Mouse (Mus musculus) megakaryocyte, adult 5-6 weeks (primary cell): ENCODE data around the gene Rab37. TPM values are rescaled to one million over a fixed set of nuclear protein-coding genes. Genes with fewer than 3 reads are reported as not detected.

Source experiments
- ATAC-seq: 2 replicates; pipeline ENCODE4 v1.8.0; 2016; ENCODE audit warnings: mild to moderate bottlenecking, inconsistent platforms; ENCODE audit not compliant: poor library complexity, severe bottlenecking
- total RNA-seq, 2 experiments: library from RNA; stranded (forward) in 1 of 2; stranded (reverse) in 1 of 2; fragments of 153-499, 151-499 nt in 1 of 2; fragments of 221-1000, 200-1000 nt in 1 of 2; gene quantifications; 2 replicates each; pipeline versions ENCODE4 v1.2.3 to v1.2.4; 2015 to 2017

Rab37 gene
- total RNA-seq, 2 experiments from 2014 or later = 4.8 to 8.9 TPM

DNA sequence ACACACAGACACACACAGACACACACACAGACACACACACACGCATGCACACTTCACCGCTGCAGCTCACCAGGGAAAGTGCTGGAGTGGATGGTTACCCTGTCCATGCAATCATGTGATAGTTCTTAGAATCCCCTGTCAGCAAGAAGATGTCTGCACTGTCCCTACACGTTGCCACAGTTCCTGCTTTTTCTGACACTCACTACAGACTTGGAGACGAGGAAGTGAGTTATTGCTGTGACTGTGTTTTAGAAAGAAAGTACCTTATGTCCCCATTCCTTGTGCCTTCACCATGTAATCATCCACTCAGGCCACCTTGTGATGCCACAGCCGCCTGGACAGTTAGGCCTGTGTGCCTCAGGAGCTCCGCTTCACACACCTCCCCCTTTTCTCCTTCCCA is 98.1 kb downstream of the Rab37 start:
- peak; percentile 51 for ATAC-seq

GRCm38 (mm10) chr11:115192180-115192579 is 100.9 kb downstream of the Rab37 start:
- peak; percentile 14 for ATAC-seq

GRCm38 (mm10) chr11:115194693-115195092 is 103.5 kb downstream of the Rab37 start:
- ATAC-seq = no peak

GRCm38 (mm10) chr11:115195933-115196332 is 104.7 kb downstream of the Rab37 start:
- no peak for ATAC-seq

- ATAC-seq = no peak
Observed at GRCm38 (mm10) chr11:115197558-115197957, 106.3 kb downstream of the Rab37 start.

DNA sequence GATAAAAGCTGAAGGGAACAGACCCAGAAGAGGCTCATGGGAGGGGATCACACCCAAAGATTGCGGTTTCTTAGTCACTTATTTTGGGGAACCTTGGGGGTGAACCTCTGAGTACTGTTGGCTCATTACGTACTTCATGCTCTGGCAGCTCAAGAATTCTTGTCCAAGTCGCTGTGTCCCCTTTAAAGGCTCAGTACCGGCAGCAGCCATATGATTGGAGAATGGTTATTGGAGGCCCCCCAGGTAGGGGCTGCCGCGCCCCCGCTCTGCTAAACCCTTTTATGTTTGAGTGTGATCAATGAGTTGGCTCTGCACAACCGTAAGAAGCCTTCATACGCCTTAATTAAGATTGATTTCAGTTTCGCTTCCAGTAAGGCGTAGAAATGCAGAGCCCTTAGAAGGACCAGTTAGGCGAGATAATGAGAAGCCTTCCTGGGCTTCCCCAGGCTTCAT is 107.7 kb downstream of the Rab37 start:
- peak; percentile 81 for ATAC-seq

GRCm38 (mm10) chr11:115200520-115200919 is 109.3 kb downstream of the Rab37 start:
- no peak for ATAC-seq

DNA sequence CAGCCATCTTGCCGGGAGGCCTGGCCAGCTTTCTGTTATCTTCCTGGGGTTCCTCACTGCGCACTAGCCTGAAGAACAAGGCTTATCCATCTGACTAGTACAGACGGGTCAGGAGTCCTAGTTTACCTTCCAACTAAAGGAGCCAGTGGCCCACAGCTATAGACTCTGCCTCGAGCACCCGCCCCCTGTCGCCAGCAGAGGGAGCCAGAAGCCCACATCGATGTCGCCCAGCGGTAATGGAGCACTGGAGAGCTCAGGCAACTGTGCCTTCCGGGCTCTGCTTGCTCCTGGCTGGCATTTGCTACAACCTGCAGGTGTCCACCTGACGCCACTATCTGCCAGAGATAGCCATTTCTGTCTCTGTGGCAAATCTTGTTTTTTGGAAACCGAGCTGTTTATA is 111.1 kb downstream of the Rab37 start:
- peak; percentile 88 for ATAC-seq

DNA sequence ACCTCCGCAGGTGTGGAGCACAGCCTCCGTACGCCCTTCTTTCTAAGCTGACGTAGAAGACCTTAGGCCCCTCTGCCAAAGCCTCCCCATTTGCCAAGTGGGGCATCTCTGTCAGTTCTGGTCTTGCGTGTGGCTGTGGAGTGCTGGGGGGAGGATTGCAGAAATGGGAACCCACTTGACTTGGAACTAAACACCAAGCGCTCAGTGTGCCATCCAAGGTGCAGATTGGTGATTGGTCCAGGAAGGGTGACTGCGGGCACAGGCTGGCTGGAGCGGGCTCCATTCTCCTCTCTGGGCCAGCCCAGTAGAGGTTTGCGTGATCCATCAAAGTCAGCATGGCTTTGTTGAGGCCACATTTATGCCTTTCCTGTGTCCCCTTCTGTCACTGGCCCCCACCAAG is 111.5 kb downstream of the Rab37 start:
- ATAC-seq = no peak

DNA sequence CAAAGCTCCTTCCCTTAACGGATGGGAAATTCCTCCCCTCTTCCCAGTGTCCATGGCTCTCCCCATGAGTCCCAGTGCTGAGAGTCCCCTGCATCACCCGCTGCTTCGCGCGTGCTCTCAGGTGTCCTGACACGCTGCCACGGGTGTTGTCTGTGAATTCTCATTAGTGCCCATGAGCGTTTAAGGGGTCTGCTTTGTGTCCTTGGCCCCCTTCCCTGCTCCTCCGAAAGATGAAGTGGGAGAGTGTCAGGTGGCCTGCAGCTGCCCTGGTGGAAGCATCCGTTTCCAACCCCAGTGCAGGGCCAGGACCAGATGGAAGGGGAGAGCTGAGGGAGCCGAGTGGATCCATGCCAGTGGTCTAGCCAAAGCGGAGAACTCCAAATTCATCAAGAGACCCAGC is 116.9 kb downstream of the Rab37 start:
- ATAC-seq = no peak

DNA sequence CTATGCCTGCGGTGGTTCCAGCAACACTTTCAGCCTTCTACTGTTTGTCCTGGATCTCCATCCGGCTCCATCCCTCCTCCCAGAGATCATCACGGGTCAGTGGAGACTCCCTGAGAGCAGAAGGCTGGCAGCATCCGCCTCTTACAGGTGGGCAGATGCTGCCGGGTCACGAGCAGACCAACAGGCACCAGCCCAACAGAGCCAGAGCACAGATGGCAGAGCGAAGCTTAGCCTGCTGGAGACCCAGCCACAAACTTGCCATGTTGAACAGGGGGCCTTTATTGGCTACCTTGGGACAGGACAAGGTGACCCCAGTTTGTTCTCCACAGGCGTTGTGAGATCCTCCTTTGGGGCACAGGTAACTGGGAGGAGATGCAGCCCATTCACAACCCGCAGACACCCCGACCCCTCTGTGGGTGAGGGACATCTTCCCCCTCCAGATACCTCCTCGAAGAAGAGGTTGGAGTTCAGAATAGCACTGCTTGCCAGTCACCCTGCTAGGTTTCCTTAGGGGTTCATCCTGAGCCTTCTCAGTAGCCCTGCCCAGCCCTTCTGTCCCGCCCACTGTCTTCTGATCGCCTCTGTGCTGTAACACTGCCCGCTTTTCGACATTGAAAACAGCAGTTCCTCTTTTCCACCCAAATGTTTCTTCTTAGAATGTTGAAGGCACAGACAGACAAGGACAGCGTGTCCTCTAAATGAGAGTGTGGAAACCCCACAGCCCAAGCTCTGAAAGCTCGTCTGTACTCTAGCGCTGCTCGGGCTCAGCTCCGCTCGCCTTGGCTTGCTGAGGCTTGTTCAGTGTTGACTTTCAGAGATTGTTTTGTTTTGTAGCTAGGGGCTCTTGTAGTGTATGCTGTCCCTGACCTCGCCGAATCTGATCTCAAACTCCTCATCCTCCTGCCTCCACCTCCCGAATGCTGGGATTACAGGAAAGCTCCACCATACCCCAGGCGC is 117.8 kb downstream of the Rab37 start:
- peak; percentile 96 for ATAC-seq

DNA sequence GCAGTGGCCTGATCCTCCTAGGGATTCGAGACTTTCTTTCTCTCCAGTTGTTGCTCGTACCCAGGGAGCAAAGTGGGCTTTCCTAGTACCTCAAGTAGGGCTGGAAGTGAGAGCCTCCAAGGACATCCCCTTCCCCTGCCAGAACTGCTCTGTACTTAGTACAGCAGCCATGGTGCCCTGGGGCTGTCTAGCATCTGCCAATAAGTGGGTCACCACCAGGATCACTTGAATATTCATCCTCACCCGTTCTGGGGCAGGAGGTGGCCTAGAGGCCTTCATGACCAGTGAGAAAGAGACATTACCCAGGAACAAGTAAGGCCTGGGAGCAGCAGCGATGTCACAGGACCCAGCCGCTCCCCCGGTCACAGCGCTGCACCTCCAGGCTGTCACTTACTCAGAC is 118.7 kb downstream of the Rab37 start:
- no peak for ATAC-seq

Other genes starting within 250 kb of the Rab37 start
- gene Gprc5c, start 240.3 kb upstream of the Rab37 start, total RNA-seq (2015) = 0.04 and 0.32 TPM in 2 replicates
- 0.37 and 0.89 TPM in 2 replicates for gene Gprc5c, start 240.3 kb upstream of the Rab37 start, total RNA-seq (2017)
- 38.1 and 38.5 TPM in 2 replicates for gene Cd300a, start 201.4 kb upstream of the Rab37 start, total RNA-seq (2015)
- 71.1 and 83.8 TPM in 2 replicates for gene Cd300a, start 201.4 kb upstream of the Rab37 start, total RNA-seq (2017)
- 107 TPM in 2 replicates for gene Cd300lb, start 157.0 kb upstream of the Rab37 start, total RNA-seq (2015)
- gene Cd300lb, start 157.0 kb upstream of the Rab37 start, total RNA-seq (2017) = 82.9 and 97.3 TPM in 2 replicates
- gene Cd300c, start 122.3 kb upstream of the Rab37 start, total RNA-seq (2015) = 8.6 and 13.3 TPM in 2 replicates
- gene Cd300c, start 122.3 kb upstream of the Rab37 start, total RNA-seq (2017) = 1.3 and 3.1 TPM in 2 replicates
- gene Cd300ld, start 101.5 kb upstream of the Rab37 start, total RNA-seq (2015) = 28.7 and 33.7 TPM in 2 replicates
- gene Cd300ld, start 101.5 kb upstream of the Rab37 start, total RNA-seq (2017) = 28.9 and 30.5 TPM in 2 replicates
- gene Cd300c2, start 89.6 kb upstream of the Rab37 start, total RNA-seq (2015) = 30.8 and 36.3 TPM in 2 replicates
- 23.7 and 26.5 TPM in 2 replicates for gene Cd300c2, start 89.6 kb upstream of the Rab37 start, total RNA-seq (2017)
- not detected in 2 replicates for gene Cd300ld2, start 75.2 kb upstream of the Rab37 start, total RNA-seq (2015)
- not detected in 2 replicates for gene Cd300ld2, start 75.2 kb upstream of the Rab37 start, total RNA-seq (2017)
- 2.2 TPM in 1 of 2 replicates, not detected in the other for gene Cd300ld4, start 64.4 kb upstream of the Rab37 start, total RNA-seq (2015)
- not detected in 2 replicates for gene Cd300ld4, start 64.4 kb upstream of the Rab37 start, total RNA-seq (2017)
- gene Cd300ld5, start 53.7 kb upstream of the Rab37 start, total RNA-seq (2015) = 1.1 TPM in 1 of 2 replicates, not detected in the other
- gene Cd300ld5, start 53.7 kb upstream of the Rab37 start, total RNA-seq (2017) = not detected in 2 replicates
- 23.8 and 26.2 TPM in 2 replicates for gene Cd300ld3, start 43.0 kb upstream of the Rab37 start, total RNA-seq (2015)
- 6.7 and 7.6 TPM in 2 replicates for gene Cd300ld3, start 43.0 kb upstream of the Rab37 start, total RNA-seq (2017)
- gene Cd300e, start 29.3 kb upstream of the Rab37 start, total RNA-seq (2015) = 1.7 and 2.6 TPM in 2 replicates
- 0.61 and 1.7 TPM in 2 replicates for gene Cd300e, start 29.3 kb upstream of the Rab37 start, total RNA-seq (2017)
- 22.9 and 25.7 TPM in 2 replicates for gene Cd300lf, start 42.6 kb downstream of the Rab37 start, total RNA-seq (2015)
- gene Cd300lf, start 42.6 kb downstream of the Rab37 start, total RNA-seq (2017) = 28.1 and 46.6 TPM in 2 replicates
- 77.6 and 92.0 TPM in 2 replicates for gene Slc9a3r1, start 71.9 kb downstream of the Rab37 start, total RNA-seq (2015)
- gene Slc9a3r1, start 71.9 kb downstream of the Rab37 start, total RNA-seq (2017) = 87.5 and 88.7 TPM in 2 replicates
- gene Tmem104, start 96.1 kb downstream of the Rab37 start, total RNA-seq (2015) = 23.9 and 25.7 TPM in 2 replicates
- 6.1 and 8.7 TPM in 2 replicates for gene Tmem104, start 96.1 kb downstream of the Rab37 start, total RNA-seq (2017)
- gene Nat9, start 96.4 kb downstream of the Rab37 start, total RNA-seq (2015) = 16.1 and 17.7 TPM in 2 replicates
- 23.9 and 36.1 TPM in 2 replicates for gene Nat9, start 96.4 kb downstream of the Rab37 start, total RNA-seq (2017)
- gene Grin2c, start 175.8 kb downstream of the Rab37 start, total RNA-seq (2015) = 0.05 TPM in 1 of 2 replicates, not detected in the other
- gene Grin2c, start 175.8 kb downstream of the Rab37 start, total RNA-seq (2017) = not detected in 2 replicates
- 4.4 and 5.6 TPM in 2 replicates for gene Fdxr, start 185.6 kb downstream of the Rab37 start, total RNA-seq (2015)
- 9.9 and 14.3 TPM in 2 replicates for gene Fdxr, start 185.6 kb downstream of the Rab37 start, total RNA-seq (2017)
- 0.58 and 0.71 TPM in 2 replicates for gene Fads6, start 206.2 kb downstream of the Rab37 start, total RNA-seq (2015)
- gene Fads6, start 206.2 kb downstream of the Rab37 start, total RNA-seq (2017) = 1.4 and 2.3 TPM in 2 replicates
- gene Otop2, start 215.7 kb downstream of the Rab37 start, total RNA-seq (2015) = not detected in 2 replicates
- gene Otop2, start 215.7 kb downstream of the Rab37 start, total RNA-seq (2017) = not detected in 2 replicates
- not detected in 2 replicates for gene Ush1g, start 230.6 kb downstream of the Rab37 start, total RNA-seq (2015)
- not detected in 2 replicates for gene Ush1g, start 230.6 kb downstream of the Rab37 start, total RNA-seq (2017)
- not detected in 2 replicates for gene Otop3, start 243.3 kb downstream of the Rab37 start, total RNA-seq (2015)
- not detected in 2 replicates for gene Otop3, start 243.3 kb downstream of the Rab37 start, total RNA-seq (2017)